Mouse (Mus musculus) heart, postnatal 14 days (tissue): Measurements from ENCODE around the gene Met. TPM values are rescaled to one million over a fixed set of nuclear protein-coding genes. Genes with fewer than 3 reads are reported as not detected.
A peak's percentile ranks its signal among the peaks of the same experiment; 100 is the strongest.

Experiments
- DNase-seq, 2 experiments: peaks; one replicate each; pipeline ENCODE4 v3.0.0; 2021 to 2022
- intact Hi-C: fragments of 180-260 bp; cut with DNase I; formaldehyde crosslinking; loops from one replicate; pipeline ENCODE4 v1.15.1; 2025
- long read RNA-seq, 2 experiments: library from polyadenylated mRNA; stranded (forward); transcript quantifications; one replicate each; pipeline ENCODE4 v2.0.0; 2021
- total RNA-seq, 2 experiments: library from RNA; stranded (reverse); gene quantifications; 2 replicates each; pipeline ENCODE4 v1.2.3; 2021

Gene Met
- 1 to 10 TPM; 2.2 to 2.7 TPM for total RNA-seq
- long read RNA-seq, experiment 1, partial matches to known transcripts = 0 of 1 reads
- long read RNA-seq, experiment 1, other reads (novel, unspliced or antisense) = 1 of 1 reads
- long read RNA-seq, experiment 2 = 0 reads

DNA sequence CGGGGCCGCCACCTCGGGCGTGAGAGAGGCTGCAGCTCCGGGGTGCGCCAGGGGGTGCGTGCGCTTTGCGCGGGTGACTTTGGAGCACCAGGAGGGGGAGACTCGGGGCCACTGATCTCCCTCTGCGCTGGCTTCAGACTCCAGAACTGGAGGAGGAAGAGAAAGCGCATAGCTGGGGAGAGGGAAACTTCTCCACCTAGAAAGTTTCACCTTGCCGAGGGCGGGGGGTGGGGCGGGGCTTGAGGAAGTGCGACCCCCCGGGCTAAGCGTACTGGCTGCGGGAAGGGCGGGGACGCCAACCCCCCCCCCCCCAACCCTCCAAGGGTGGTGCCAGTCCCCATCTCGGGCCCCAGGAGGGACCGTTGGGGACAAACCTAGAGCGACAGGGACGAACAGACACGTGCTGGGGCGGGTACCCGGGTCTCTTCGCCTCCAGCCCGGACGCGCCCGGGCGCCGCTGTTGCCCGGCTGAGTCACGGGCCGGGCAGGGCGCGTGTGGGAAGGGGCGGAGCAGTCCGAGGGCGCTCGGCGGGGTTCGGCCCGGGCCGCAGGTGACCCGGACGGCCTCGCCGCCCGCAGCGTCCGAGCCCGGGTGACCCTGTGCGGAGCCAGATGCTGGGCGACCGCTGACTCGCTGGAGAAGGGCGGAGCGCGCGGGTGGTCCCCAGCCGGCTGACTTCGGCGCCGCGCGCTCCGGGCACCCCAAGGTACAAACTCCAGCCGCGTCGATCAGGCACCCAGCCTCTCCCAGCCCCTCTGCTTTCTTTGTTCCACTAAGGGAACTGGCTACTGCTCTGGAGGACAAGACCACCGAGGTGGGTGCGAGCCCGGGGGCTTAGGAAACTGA is at the start of gene Met:
Gene Met, plus strand, starts transcription at position 367 of the 847 bp plus-strand sequence.
- DNase-seq = peak; percentile 55 to 61
- intact Hi-C loops = loop anchor here (1.0 to 10.0 kb wide), 4 partner anchors 81 to 356 kb away; no protein-coding TSS in a partner anchor

- intact Hi-C loops = no loop called here
- DNase-seq = no peak
Measured at GRCm38 (mm10) chr6:17418226-17418625, 45.4 kb upstream of the Met start.

DNA sequence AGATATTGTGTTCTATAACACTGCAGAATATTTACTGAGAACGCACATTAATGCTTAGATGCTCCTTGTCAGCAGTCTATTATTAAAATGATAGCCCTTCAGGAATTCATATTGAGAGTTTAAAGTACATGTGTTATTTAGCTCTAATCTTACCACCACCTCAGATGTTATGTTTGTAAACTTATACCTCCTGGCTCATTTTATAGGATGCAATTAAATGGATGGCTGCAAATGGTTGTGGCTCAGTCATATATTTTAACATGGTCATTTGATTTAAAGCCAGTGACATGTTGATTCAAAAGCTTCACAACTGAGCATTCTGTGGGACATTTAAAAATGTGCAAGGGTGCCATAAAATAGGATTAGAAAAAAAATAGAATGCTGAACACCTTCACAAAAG is 41.2 kb upstream of the Met start:
- intact Hi-C loops = no loop called here
- no peak for DNase-seq

- intact Hi-C loops = no loop called here
- DNase-seq = no peak
Measured at GRCm38 (mm10) chr6:17429041-17429440, 34.6 kb upstream of the Met start.

GRCm38 (mm10) chr6:17429611-17430010 is 34.0 kb upstream of the Met start:
- no peak for DNase-seq
- intact Hi-C loops = no loop called here

DNA sequence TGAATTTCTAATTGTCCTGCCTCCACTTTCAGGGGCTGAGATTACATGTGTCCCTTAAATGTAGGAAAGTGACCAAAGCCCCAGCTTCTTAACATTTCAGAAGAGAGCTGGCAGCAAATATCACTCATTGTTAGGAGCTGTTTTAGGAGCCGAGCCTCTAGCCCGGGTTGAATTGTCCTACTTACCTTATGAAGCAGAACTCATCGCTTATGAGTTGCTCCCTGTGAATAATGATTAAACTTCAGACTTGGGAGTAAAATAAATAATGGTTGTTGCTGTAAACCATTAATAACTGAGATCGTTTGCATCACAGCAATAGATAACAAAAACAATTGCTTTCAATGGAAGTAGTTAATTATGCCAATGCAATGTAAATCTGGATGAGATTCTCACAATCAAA is 20.3 kb upstream of the Met start:
- intact Hi-C loops = no loop called here
- no peak for DNase-seq

GRCm38 (mm10) chr6:17451305-17451704 is 12.3 kb upstream of the Met start:
- intact Hi-C loops = no loop called here

GRCm38 (mm10) chr6:17455116-17455515 is 8.5 kb upstream of the Met start:
- DNase-seq = no peak
- intact Hi-C loops = no loop called here

More at GRCm38 (mm10) chr6:17451305-17451704, 12.3 kb upstream of the Met start:
- DNase-seq = no peak

- intact Hi-C loops = no loop called here
- no peak for DNase-seq
Measured at GRCm38 (mm10) chr6:17459561-17459960, 4.0 kb upstream of the Met start.

DNA sequence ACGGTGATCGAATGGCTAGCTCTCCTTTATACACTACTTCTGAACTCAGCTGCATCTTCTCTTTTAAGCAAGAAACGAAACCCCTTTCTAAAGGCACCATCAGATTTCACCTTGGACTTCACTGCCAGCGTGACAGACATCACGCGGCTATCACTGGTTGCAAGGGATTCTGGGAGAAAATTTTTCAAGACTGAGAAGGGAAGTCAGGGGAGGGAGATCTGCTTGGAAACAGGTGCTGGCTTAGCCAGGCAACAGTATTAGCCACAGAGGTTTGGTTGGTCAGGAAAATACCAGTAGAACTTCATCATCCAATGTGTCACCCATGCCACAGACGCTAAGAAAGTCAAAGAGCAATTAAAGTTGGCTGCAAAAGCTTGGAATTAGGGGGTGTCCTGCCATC is 2.2 kb upstream of the Met start:
- intact Hi-C loops = loop anchor here (5.0 to 10.0 kb wide), 3 partner anchors 83 to 354 kb away; no protein-coding TSS in a partner anchor
- no peak for DNase-seq

DNA sequence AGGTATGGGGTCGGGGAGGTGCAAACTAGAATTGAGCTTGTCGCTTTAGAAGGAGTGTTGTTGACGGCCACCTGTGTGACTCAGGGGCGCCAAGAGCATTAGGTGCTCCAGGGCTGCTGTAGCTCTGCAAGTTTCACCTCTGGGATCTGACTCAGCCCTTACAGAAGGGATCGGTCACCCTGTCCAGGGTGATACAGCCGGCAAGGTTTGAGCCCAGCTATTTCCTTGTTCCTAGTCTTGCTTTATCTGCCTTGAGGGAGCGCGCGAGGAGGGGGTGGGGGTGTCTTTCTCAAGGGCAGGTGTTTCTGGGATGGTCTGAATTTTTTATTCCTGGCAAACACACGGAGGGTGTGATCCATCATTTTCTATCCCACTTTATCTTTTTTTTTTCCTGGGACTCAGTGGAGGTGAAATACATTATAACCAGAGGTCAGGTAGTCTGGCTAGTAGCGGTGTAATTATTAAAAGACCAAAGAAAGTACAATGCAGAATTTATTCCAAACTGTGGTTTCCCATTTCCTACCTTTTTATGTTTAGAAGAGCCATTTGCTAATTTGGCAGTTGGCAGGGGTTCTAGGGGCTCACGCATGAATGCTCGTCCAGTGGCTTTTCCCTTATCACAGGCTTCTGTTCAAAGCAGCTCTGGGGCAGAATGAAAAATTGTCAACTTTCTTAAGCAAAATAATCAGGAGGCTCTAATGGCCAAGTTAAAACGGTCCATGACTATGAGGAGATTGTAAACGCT is 853 bp downstream of the Met start:
- intact Hi-C loops = loop anchor here (5.0 to 10.0 kb wide), 3 partner anchors 80 to 357 kb away; no protein-coding TSS in a partner anchor
- peak in 1 of 2 experiments; percentile 8 for DNase-seq

DNA sequence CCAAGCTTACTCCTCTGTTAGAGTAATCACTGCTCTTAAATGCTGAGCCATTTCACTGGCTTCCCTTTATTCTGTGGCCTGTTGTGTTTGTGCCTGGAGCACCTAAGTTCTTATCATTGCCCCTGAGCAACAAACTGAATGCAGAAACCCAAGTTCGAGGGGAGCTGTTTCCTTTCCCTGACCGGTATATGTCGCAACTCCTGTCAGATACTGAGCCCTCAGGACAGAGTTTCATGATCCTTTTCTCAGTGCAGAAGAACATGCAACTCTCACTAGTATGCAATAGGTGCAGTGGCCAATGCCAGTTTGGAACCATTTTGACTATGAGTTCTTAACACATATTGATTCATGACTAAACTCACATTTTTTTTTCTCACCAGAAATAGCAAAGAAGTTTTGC is 2.9 kb downstream of the Met start:
- intact Hi-C loops = loop anchor here (10.0 kb wide), 1 partner anchor 78 kb away; no protein-coding TSS in a partner anchor

DNA sequence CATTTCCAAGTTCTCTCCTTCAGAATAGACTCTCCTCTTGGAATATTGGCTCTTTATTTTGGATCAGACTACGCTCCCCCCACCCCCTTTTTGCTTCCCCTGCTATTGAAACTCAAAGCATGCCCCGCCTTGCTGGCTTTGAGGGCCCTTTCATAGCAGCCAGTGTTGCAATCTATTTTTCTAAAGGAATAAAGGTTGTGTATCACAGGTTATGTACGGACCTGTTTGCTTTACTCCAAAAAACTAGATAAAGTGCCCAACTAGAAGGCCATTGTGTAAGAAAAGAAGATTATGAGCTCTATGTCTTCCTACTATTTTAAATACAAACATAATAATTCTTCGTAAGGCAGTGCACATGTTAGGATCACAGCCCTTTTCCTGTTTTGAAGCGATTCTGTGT is 5.4 kb downstream of the Met start:
- DNase-seq = no peak
- intact Hi-C loops = loop anchor here (10.0 kb wide), 1 partner anchor 76 kb away; no protein-coding TSS in a partner anchor

More for the DNA sequence above, 2.9 kb downstream of the Met start:
- no peak for DNase-seq

DNA sequence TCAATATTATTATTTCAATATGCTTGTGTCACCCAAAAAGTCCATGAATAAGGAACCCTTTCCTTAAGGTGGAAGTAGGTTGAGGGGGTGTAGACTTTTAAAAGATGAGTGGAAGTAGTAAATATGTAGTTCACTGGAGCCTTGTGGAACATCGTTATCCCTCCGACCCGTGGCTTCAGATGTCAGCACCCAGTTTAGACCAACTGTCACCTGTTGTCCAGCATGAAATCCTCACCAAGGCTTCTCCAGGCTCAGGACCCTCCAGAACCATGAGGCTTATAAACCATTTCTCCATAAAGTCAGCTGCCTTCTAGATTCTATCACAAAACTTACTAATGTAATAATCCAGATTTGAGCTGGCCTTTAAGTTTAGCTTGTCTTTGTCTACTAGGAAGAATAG is 9.5 kb downstream of the Met start:
- intact Hi-C loops = no loop called here
- DNase-seq = no peak

DNA sequence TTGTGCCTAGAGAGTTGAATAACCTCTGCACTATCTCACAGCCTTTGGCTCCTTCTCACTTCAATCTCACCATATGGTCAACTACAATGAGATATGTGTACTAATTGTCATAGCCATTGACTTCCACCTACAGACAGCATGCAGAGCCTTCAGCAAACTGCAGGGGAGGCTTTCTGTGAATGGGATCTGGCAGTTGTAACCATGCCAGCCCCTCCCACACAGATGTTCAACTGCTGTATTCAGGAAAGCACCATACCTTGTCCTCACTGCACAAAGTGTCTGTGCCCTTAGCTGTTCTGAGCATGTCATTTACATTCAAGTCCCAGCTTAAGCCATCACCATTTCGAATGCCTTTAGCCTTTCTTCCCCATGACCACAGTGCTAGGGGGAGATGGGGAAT is 14.2 kb downstream of the Met start:
- no peak for DNase-seq
- intact Hi-C loops = no loop called here

DNA sequence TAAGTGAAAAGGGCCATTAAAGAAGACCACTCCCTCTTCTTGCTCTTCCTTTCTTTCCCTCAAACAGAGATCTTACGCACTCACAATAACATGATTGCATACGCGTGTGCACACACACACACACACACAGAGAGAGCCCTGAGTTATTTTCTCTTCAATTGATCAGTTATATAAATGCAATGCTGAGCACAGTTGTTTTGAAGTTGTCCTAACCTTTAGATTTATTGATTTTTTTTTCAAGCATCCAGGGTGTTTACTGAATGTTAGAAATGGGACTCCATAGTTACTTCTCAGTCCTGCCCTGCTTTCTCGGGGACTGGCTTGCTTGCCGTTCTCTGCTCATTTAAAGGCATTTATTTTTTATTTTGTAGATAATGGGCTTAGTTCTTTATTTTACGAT is 14.7 kb downstream of the Met start:
- DNase-seq = no peak
- intact Hi-C loops = no loop called here

GRCm38 (mm10) chr6:17478838-17479570 is 15.4 kb downstream of the Met start:
- no peak for DNase-seq
- intact Hi-C loops = no loop called here

DNA sequence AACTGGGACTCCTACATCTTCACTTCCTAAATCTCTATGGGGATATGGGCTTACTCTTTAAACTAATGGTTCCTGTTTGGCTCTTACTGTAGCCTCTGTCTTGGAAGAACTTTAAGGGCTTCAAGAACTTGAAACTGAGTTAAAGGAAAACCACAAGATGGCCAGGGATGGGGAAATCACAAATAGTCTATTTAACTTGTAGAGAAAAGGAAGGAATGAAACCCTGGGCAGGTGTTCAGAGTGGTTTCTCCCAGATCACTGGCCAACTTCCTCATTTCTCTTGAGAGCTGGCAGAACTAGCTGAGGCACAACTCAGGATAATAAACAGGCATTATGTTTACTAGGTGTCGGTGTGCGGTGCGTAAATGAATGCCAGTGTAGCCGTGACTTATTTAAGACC is 17.5 kb downstream of the Met start:
- intact Hi-C loops = no loop called here
- no peak for DNase-seq

DNA sequence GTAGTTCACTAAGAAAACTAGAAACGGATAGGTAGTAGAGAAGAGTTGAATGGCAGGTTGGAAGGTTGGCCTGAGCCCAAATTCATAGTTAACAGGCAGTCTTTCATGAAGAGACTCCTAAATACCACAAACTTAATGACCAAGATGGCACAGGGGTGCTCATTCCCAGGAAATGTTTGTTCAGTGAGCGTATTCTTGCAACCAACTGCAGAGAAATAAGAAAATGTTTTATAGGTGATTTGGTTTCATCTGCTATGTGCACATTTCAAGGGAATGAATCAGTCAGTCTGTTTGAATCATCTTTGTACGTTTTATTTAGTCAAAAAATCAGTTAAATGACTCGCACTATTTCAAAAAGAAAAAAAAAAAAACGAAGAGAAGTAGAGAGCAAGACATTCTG is 21.6 kb downstream of the Met start:
- no peak for DNase-seq
- intact Hi-C loops = no loop called here

DNA sequence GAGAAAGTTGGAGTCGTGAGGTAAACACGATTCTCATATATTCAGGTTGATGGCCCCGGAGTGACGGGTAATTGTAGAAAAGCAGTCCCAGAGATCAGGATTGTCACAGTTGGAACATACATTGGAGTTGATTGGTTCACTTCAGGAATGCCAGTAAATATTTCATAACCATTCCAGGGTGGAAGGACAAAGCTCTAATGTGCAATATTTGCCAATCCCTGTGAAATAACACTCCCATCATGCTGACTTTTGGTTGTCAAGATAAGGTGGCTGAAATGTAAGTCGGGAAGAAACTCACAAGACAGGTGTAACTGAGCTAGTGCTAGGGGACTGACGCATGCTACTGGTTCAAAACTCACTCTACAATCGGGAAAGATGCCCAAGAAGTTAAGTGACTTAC is 22.2 kb downstream of the Met start:
- intact Hi-C loops = no loop called here

More for the DNA sequence above, 22.2 kb downstream of the Met start:
- no peak for DNase-seq
